Mouse (Mus musculus) telencephalon, adult 2 months (tissue): Measurements from ENCODE around the gene Fam107b.
"Not testable (repeated sequence)": the region's sequence is repeated elsewhere in the genome, so short reads cannot be mapped to it uniquely, and the experiment has no call there.

Source experiments
- DNase-seq: peaks from one replicate; pipeline ENCODE4 v3.0.0-alpha.2; 2011; ENCODE audit warnings: low read depth, low spot score

The Fam107b gene

GRCm38 (mm10) chr2:3658900-3659299 is 88.6 kb downstream of the Fam107b start:
- no peak for DNase-seq

DNA sequence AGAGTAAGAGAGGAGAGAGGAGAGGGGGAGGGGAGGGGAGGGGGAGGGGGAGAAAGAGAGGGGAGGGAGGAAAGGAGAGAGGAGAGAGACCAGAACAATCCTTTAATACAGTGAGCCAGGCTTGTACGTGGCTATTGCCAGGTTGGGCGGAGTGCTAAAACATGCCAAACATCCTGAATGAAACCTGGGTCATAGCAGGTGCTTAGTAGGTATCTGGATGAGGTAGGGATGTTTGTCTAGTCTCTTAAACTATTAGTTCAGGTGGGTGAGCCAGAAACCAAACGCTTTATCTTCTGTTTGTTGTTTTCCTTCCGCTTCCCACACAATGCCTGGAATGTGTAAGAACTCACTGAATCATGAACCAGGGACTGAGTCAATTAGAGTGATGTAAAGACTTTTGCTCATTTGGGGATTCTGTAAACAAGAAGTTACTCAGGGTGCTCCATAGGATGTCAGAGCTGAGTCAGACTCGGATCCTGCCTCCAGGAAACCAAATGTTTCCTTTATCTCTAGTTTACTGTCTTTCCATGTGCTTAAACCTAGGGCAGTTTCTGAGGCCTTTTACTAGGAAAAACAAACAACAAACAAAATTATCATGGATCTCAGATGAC is 89.1 kb downstream of the Fam107b start:
- no peak for DNase-seq

GRCm38 (mm10) chr2:3664086-3664485 is 93.8 kb downstream of the Fam107b start:
- DNase-seq = no peak

GRCm38 (mm10) chr2:3668682-3669081 is 98.4 kb downstream of the Fam107b start:
- DNase-seq = no peak

- DNase-seq = no peak
Observed at GRCm38 (mm10) chr2:3669646-3670045, 99.4 kb downstream of the Fam107b start.

DNA sequence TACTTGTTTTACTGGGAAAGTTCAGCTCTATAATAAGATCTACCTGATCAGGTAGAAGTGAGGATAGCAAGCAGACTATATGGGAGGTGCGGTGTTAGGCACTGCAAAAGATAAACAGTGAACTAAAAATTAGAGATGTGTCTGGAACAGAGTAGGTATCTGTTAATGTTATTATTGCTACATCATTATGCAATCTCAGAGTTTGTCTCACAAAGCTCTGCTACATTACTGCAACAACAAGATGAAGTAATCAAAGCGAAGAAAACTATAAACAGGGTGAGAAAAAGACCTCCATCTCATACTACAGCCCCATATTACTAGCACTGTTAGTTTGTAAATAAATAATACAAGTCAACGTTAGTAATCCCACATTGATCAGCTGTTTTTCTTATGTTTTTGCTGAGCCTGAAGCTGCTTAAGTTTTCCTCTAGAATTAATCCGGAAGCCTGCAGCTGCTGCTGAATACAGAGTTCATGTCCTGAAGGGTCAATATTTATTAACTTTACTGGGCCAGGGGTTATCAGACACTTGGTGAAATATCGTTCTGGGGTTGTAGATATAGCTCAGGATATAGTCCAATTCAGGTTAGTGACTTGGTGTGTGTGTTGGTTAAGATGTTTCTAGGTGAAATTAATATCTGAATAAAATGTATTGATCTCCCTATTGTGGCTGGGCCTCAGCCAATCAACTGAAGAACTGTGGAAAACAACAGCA is 102.5 kb downstream of the Fam107b start:
- DNase-seq = no peak

- DNase-seq = no peak
Observed at GRCm38 (mm10) chr2:3675481-3675880, 105.2 kb downstream of the Fam107b start.

DNA sequence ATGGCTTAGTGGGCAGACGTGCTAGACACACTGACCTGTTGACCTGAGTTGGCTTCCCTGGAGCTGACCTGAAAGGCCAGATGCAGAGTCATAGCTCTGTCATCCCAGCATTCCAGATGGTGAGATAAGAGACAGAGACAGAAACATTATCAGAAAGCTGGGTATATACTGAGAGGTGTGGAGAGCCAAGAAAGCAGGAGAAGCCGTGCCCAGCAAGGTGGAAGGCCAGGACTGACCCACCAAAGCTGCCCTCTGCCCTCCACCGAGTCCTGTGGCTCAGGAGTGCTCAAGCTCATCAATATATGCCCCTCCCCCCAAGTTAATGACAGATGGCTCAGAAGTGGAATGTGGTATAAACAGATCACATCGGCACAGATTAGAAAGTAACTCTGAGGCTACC is 112.4 kb downstream of the Fam107b start:
- DNase-seq = no peak

DNA sequence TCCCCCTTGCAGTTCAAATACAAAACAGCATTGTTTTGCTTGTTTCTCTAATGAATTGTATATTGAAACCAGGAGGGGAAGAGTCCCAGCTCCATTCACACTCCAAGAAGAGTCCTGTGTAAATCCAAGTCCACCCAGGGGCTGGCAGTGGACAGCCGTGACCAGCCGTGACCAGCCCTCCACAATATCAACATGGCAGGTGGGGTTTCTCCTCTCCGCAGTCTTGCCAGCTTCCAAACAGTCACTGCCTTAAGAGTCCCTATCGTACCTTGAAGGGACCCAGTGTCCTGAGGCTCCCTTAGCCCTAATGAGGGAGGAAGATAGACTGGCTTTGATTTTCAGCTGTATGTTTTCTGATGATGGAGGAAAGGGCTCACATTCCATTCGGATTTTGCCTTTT is 113.1 kb downstream of the Fam107b start:
- DNase-seq = no peak

DNA sequence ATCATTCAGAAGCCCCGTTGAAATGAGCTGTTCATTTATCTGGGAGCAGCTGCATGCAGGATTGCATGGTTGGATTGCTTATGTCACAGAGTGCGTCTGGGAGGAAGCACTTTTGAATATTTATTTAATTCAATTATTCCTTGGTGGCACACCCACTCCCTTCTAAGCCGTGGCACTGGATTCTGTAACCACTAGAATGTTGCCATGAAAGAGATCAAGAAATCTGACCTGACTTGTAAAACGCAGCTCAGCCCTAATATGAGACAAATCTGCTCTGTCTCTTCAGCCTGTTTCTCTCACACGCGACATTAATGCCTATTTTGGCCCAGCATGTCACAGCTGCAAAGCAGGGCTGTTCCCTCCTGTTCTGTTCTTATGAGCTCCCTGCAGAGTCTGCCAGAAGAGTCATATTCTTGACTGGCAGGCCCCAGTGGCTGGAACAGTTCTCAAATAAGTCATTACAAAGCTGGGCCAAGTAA is 113.5 kb downstream of the Fam107b start:
- DNase-seq = no peak

DNA sequence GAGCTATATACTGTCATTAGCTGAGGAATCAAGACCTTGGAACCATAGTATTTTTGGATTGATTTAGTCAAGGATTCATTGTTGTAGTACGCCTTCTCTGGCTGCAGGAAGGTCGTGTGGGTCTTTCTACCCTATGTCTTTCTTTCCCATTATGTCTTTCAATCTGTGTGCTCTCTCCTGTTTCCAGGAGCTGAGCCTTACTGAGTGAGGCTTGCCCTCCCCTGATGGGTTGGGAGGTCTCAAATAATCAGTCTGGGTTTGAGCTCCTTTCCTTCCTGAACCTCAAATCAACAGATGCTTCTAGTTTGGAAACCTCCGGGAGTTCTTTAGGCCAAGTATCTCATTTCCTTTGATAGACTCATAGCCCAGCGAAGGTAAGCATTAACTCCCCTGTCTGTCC is 119.9 kb downstream of the Fam107b start:
- DNase-seq = no peak

GRCm38 (mm10) chr2:3692833-3693232 is 122.5 kb downstream of the Fam107b start:
- DNase-seq = no peak

DNA sequence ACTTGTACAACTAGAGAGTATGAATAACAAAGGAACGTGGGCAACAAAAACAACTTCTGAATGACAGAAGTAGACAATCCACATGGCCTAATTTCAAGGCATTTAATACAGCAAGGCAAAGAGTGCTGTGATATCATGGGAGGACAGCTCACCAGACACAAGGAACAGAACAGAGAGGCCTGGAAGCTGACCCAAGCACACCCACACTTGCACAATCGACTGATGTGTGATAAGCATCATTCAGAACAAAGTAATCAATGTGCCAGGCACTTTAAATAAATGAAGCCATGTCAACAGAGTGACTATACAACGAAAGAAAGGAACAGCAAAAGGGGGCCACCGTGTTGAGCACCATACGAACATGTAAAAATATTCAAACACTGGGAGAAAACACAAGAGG is 125.6 kb downstream of the Fam107b start:
- no peak for DNase-seq

- no peak for DNase-seq
Observed at GRCm38 (mm10) chr2:3700368-3700767, 130.1 kb downstream of the Fam107b start.

DNA sequence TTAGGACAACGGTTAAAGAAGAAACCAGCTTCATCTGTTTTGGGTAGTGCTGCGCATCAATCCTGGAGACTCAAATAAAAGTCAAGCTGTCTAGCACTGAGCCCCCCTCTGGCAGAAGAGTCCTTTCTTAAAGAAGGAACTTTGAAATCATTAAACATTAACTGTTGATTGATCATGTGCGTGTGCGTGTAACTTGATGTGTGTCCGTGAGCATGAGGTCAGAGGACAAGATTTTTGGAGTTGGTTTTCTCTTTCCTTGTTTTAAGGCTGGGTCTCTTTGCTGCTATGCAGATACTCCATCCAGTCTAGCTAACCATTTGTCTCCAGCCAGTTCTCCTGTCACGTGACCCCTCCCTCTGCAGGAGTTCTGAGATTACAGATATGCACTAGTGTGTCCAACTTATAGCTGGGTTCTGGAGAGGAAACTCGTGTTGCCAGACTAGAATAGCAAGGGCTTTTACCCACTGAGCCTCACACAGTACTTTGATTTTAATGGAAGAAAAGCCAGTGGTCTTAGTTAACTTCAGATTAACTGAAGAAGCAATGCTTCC is 132.4 kb downstream of the Fam107b start:
- no peak for DNase-seq

DNA sequence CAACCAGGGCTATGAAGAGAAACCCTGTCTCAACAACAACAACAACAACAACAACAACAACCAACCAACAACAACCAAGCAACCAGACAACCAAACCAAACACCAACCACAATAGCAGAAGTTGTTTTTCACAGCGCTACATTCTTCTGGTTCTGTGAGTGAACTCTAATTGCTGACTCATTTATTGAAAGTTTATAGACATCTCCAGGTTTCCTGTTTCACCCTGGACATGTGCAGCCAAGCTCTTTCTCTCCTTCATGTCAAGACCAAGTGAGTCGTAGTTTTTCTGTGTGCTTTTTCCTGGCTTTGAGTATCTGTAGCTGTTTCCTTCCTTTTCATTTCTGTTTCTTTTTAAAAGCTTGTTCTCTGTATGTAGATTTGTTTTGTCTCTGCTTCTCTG is 133.5 kb downstream of the Fam107b start:
- no peak for DNase-seq

DNA sequence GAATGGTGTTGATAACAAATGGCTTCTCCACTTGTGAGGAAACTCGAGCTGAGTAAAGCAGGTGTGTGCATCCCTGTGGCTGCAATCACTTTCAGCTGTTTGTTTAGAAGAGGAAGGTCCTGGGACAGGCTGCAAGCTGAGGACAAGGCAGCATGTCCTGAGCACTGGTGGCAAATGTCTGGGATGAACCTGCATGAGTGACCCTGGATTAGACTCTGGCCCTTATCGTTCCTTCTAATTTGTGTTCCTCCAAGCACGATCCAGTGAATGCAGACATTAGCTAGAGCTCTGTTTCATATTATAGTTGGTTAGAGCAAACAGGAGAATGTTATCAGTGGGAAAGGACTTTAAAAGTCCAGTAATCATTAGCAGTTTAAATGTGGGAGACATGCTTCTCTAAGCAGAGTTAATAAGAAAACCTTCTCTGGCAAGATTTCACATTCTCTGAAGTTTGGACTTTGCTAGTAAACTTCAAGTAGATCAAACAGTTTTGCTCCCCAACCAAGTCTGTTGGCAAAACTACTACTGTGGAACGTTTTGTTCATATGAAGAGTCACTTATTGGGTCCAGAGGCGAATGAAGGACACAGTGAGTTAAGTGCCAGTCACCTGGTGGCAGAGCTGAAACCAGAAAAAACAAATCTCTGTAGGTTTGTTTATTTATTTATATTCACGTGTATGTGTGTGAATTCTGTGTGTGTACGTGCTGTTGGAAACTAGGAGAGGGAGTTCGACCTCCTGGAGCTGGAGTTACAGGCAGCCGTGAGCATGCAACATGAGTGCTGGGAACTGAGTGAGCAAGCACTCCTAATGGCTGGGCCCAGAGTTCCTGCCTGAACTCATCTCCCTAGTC is 134.2 kb downstream of the Fam107b start:
- no peak for DNase-seq

DNA sequence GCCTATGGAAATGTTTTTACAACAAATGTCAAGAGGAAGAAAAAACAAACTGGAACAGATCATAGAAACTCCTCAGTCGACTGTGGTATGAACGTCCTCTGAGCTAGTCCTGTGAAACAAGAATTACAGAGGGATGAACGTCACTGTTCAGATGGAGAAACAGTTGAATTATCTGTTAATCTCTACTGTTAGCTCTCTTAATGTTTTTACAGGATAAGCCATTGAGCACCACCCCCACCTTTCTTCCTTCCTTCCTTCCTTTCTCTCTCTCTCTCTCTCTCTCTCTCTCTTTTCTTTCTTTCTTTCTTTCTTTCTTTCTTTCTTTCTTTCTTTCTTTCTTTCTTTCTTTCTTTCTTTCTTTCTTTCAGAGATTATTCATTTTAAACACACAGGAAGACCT is 135.0 kb downstream of the Fam107b start:
- not testable (repeated sequence) for DNase-seq

DNA sequence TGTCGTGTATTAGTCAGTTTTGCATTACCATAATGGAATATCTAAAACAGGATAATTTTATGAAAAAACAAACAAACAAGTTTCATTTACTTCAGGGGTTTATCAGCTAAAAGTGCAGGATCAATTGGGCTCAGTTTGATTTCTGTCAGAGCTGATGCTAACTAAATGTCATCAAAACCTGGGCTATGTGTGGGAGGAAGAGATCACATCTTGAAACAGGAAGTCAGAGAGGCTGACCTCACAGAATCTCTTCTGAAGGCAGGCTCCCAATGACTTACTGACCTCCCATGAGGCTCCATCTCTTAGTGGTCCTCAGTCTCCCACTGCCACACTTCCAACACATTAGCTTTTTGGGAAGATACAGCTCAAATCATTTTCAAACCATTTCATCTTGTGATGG is 136.9 kb downstream of the Fam107b start:
- DNase-seq = no peak

DNA sequence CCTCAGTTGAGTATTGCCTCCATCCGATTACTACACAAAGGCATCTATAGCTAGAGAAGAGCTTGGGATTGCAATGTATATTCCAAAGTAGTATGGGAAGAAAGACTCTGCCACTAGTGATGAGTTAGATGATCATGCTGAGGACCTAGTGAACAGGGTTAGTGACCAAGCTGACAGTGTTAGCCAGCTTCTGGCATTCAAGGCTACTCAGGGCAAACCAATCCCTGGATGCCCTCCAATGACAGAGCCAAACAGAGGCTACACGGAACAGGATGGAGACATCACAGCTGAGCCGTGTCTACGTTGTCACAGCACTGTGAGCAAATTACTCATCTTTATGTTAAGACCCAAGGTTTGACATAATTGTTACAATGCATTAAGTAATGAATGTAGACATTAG is 138.3 kb downstream of the Fam107b start:
- DNase-seq = no peak

DNA sequence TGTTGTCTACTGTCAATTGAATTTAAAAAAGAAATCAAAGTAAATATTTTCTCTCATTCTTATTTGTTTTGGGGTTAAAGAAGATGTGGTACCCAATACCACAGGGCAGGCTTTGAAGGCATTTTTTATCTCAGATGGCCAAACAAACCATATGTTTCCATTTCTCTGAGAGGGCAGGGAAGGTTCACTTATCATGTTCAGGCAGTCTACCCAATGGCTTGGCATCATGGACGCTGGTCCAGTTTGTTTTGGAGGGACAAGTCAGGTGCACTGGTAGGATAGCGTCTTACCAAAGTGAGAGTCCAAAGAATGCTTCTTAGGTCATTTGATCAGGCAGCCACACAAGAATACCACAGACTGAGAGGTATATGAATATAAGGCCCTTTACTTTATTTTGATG is 139.6 kb downstream of the Fam107b start:
- no peak for DNase-seq

DNA sequence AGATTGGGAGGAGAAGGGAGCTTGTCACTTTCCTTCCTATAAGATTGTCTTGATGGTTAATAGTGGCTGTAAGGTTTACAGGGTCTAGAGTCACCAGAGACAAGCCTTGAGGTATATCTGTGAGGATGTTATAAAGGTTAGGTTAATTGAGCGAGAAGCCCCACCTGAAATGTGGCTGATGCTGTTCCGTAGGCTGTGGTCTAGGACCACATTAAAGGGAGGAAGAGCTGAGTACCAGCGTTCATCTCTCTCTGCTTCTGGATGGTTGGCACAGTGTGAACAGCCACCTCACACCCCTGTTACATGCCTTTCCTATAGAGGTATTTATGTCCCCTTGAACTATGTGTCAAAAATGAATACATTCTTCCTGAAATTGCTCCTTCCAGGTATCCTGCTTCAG is 140.2 kb downstream of the Fam107b start:
- no peak for DNase-seq
